Mouse (Mus musculus) kidney, embryonic 14.5 days (tissue): ENCODE data around the gene Mtg1. TPM values are rescaled to one million over a fixed set of nuclear protein-coding genes. Genes with fewer than 3 reads are reported as not detected.
"Not testable (repeated sequence)": the region's sequence is repeated elsewhere in the genome, so short reads cannot be mapped to it uniquely, and the experiment has no call there.

Experiments used
- ATAC-seq: fragments of 200-750 bp; cut with Nextera tagmentation; 2 replicates; pipeline ENCODE4 v1.8.0; 2017; ENCODE audit warnings: moderate number of reproducible peaks, mild to moderate bottlenecking, moderate TSS enrichment, moderate library complexity; ENCODE audit not compliant: low FRiP score, low TSS enrichment
- H3K27ac ChIP-seq: fragments of 300-500 bp; sonication (generic); 2 replicates; pipeline ENCODE4 v1.5.1; 2014; ENCODE audit warnings: low read depth, mild to moderate bottlenecking, low read length, moderate library complexity, mixed read lengths
- H3K27me3 ChIP-seq: fragments of 300-500 bp; sonication (generic); 2 replicates; pipeline ENCODE4 v1.6.1; 2014; ENCODE audit warnings: mild to moderate bottlenecking, low read length; ENCODE audit not compliant: control insufficient read depth, insufficient read depth
- H3K36me3 ChIP-seq: fragments of 300-500 bp; sonication (generic); 2 replicates; pipeline ENCODE4 v1.6.1; 2014; ENCODE audit warnings: low read length, mixed read lengths; ENCODE audit not compliant: control insufficient read depth, insufficient read depth
- H3K4me1 ChIP-seq: fragments of 300-500 bp; sonication (generic); 2 replicates; pipeline ENCODE4 v1.6.1; 2014; ENCODE audit warnings: low read length, mixed read lengths; ENCODE audit not compliant: control insufficient read depth, insufficient read depth
- H3K4me2 ChIP-seq: fragments of 300-500 bp; sonication (generic); replicated peaks from 2 replicates; pipeline ENCODE4 v1.6.1; 2014; ENCODE audit warnings: low read depth, mild to moderate bottlenecking, low read length
- H3K4me3 ChIP-seq: fragments of 300-500 bp; sonication (generic); 2 replicates; pipeline ENCODE4 v1.5.1; 2014; ENCODE audit warnings: mild to moderate bottlenecking, low read length
- H3K9ac ChIP-seq: fragments of 300-500 bp; sonication (generic); 2 replicates; pipeline ENCODE4 v1.6.1; 2014; ENCODE audit warnings: low read depth, mild to moderate bottlenecking, low read length, moderate library complexity
- H3K9me3 ChIP-seq: fragments of 300-500 bp; sonication (generic); 2 replicates; pipeline ENCODE4 v1.6.1; 2016; ENCODE audit warnings: low read length; ENCODE audit not compliant: control insufficient read depth
- WGBS: fragments of 180-500 bp; shearing (Covaris S2); extraction: QIAGEN DNeasy Blood & Tissue Kit; methylation state at CpG from one replicate; pipeline ENCODE4 v1.1.7; 2014; 5-methylcytosine and 5-hydroxymethylcytosine counted together
- polyA plus RNA-seq: library from polyadenylated mRNA; unstranded; fragments of >200 nt; fragmentation: Nextera tagmentation; extraction: Ambion mirVana; gene quantifications from 2 replicates; pipeline ENCODE4 v1.2.1, GENCODE M21; 2014

Mtg1 gene
- polyA plus RNA-seq, 1 experiment from 2014 or later = 30.8 TPM

DNA sequence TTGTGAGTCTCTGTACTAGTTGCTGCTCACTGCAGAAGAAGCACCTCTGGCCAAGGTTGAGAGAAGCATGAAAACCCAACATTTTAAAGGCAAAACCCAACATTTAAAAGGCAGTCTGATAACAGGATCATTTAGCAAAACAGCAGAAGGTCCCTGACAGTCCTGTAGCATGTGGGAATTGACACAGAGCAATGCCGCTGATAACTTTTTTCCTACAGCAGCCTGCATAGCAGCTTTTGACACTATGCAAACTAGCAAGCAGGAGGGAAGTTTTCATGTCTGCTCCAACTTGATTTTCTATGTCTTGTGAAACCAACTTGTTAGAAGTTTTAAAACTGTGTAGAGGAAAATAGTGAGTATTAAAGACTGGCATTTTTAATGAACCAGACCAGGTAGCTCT lies 13.0 kb upstream of the Mtg1 start:
- Histone ChIP-seq H3K27me3 (no peaks in the 10 kb centered on the region), H3K27ac (no peak overlapping the region), H3K9me3 (no peaks in the 10 kb centered on the region), H3K9ac (no peak overlapping the region), H3K36me3 (peaks cover 4% of the 10 kb centered on the region; the same call in 1 of the 2 replicates), H3K4me3 (no peak overlapping the region), H3K4me2 (no peak overlapping the region), H3K4me1 (peaks cover 4% of the 10 kb centered on the region)
- ATAC-seq = no peak
- 95% methylated on average over 1 of the region's 1 CpGs for WGBS

DNA sequence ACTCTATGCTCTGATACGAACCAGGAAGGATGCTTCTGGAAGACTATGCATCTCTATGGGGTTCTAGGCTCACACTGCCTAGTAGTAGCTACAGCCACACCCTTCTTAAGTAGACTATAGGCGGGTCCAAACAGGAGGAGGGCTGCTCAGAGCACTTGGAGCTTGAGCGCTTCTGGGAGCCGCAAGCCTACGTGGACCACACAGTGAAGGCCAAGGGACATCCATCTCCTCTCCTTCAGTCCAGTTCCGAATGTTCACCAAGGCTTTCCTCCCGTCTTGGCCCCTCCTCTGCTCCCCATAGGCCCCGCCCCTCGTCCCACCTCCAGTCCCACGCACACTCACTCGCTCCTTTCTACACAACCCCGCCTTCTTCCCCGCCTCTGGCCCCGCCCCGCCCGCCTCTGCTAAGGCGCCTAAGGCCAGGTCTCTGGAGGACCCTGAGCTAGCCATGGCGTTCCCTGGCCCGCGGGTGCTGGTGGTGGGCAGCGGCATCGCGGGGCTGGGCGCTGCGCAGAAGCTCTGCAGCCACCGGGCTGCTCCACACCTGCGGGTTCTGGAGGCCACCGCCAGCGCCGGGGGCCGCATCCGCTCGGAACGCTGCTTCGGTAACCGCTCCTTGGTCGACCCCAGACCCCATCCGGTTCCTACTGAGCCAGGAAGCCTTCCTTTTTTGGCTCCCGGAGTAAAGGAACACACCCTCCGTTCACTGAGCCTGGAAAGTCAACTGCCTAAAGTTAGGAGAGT lies 11.9 kb upstream of the Mtg1 start:
- Histone ChIP-seq H3K9ac (peak overlapping the region; percentile 77), H3K36me3 (peaks cover 14% of the 10 kb centered on the region; the same call in 1 of the 2 replicates), H3K27ac (no peak overlapping the region), H3K4me2 (peak overlapping the region; percentile 81), H3K4me1 (peaks cover 4% of the 10 kb centered on the region), H3K9me3 (no peaks in the 10 kb centered on the region), H3K27me3 (no peaks in the 10 kb centered on the region), H3K4me3 (peak overlapping the region; percentile 65)
- peak; percentile 99 for ATAC-seq
- WGBS = 2% methylated on average over 40 of the region's 40 CpGs

DNA sequence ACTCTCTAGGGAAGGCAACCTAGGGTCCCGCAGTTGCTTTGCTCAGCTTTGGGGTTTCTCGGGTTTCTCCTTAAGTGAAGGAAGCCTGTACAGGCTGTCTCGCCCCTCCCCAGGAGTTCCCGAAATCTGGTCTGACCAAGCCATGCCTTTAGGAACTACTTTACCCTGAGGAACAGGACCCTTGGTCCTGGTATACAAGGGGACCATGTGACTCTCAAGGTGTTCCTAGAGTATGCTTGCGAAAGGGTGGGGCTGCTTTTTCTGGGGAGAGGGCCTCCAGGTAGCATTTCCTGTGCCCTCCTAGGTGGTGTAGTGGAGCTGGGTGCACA lies 11.4 kb upstream of the Mtg1 start:
- H3K4me3 ChIP-seq = peak overlapping the region; percentile 65
- H3K4me1 ChIP-seq = peaks cover 4% of the 10 kb centered on the region
- WGBS = 4% methylated on average over 5 of the region's 5 CpGs
- no peak overlapping the region for H3K27ac ChIP-seq
- ATAC-seq = 0 out of 2 replicates have a peak, but pooled peaks have one; percentile 3
- H3K27me3 ChIP-seq = no peaks in the 10 kb centered on the region
- peak overlapping the region; percentile 81 for H3K4me2 ChIP-seq
- H3K36me3 ChIP-seq = peaks cover 18% of the 10 kb centered on the region; the same call in 1 of the 2 replicates
- peak overlapping the region; percentile 77 for H3K9ac ChIP-seq
- H3K9me3 ChIP-seq = no peaks in the 10 kb centered on the region

GRCm38 (mm10) chr7:140126934-140127333 lies 10.4 kb upstream of the Mtg1 start:
- 92% methylated on average over 3 of the region's 3 CpGs for WGBS
- ATAC-seq = no peak
- Histone ChIP-seq H3K36me3 (peaks cover 18% of the 10 kb centered on the region; the same call in 1 of the 2 replicates), H3K27ac (no peak overlapping the region), H3K9me3 (no peaks in the 10 kb centered on the region), H3K4me1 (peaks cover 4% of the 10 kb centered on the region), H3K9ac (no peak overlapping the region), H3K4me2 (no peak overlapping the region; the same call in 1 of the 2 replicates), H3K4me3 (no peak overlapping the region), H3K27me3 (no peaks in the 10 kb centered on the region)

GRCm38 (mm10) chr7:140127911-140128310 lies 9.5 kb upstream of the Mtg1 start:
- H3K27me3 ChIP-seq = no peaks in the 10 kb centered on the region
- no peak overlapping the region for H3K4me3 ChIP-seq
- no peak overlapping the region for H3K27ac ChIP-seq
- H3K4me1 ChIP-seq = peaks cover 4% of the 10 kb centered on the region
- H3K36me3 ChIP-seq = peaks cover 18% of the 10 kb centered on the region; the same call in 1 of the 2 replicates
- ATAC-seq = no peak
- 86% methylated on average over 2 of the region's 2 CpGs for WGBS
- H3K4me2 ChIP-seq = no peak overlapping the region
- H3K9me3 ChIP-seq = no peaks in the 10 kb centered on the region
- H3K9ac ChIP-seq = no peak overlapping the region

GRCm38 (mm10) chr7:140132184-140132583 lies 5.2 kb upstream of the Mtg1 start:
- not testable (repeated sequence) for H3K9ac ChIP-seq, H3K4me2 ChIP-seq, H3K27ac ChIP-seq, H3K4me3 ChIP-seq, H3K9me3 ChIP-seq, H3K27me3 ChIP-seq, H3K4me1 ChIP-seq, ATAC-seq
- WGBS = 89% methylated on average over 7 of the region's 7 CpGs
- H3K36me3 ChIP-seq = peaks cover 18% of the 10 kb centered on the region; the same call in 1 of the 2 replicates

- not testable (repeated sequence) for H3K9ac ChIP-seq, H3K4me3 ChIP-seq, ATAC-seq, H3K4me2 ChIP-seq, H3K27me3 ChIP-seq, H3K4me1 ChIP-seq, H3K27ac ChIP-seq, H3K9me3 ChIP-seq
- WGBS = 94% methylated on average over 3 of the region's 7 CpGs
- peaks cover 18% of the 10 kb centered on the region; the same call in 1 of the 2 replicates for H3K36me3 ChIP-seq
These were observed 3.3 kb upstream of the Mtg1 start for GRCm38 (mm10) chr7:140134033-140134432.

DNA sequence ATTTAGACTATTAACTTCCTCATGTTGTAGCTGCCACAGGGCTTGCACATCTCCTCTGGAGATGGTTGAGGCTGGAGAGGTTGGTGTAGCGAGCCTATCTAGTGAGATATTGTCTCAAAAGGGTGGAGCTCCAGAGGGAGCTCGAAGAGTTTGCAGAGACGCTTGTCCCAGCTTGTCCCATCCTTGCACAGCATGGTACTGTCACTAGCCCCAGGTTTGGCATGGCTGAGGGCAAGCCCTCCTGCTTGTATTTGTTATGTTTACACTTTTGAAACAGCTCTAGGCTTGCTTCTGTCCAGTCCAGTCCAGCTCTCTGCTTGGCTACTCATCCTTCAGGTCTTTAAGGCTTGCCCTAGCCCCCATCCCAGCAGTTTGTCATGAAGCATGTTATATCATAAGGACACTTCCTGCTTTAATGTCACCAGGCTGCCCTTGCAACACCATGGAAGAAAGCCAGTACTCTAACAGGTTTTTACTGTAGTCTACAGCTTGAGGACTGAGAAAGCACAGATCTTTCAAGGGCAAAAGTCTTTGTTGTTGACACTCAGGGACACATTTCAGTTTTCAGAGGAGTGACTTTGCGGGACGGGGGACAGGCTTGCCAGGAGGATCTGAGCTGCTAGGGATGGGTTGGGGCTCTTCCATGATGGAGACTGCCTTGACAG lies 2.1 kb upstream of the Mtg1 start:
- no peaks in the 10 kb centered on the region for H3K4me1 ChIP-seq
- H3K4me2 ChIP-seq = no peak overlapping the region
- H3K9ac ChIP-seq = no peak overlapping the region
- no peak overlapping the region for H3K4me3 ChIP-seq
- 88% methylated on average over 5 of the region's 5 CpGs for WGBS
- no peak for ATAC-seq
- H3K27ac ChIP-seq = no peak overlapping the region
- no peaks in the 10 kb centered on the region for H3K9me3 ChIP-seq
- peaks cover 7% of the 10 kb centered on the region; the same call in 1 of the 2 replicates for H3K36me3 ChIP-seq
- H3K27me3 ChIP-seq = no peaks in the 10 kb centered on the region

DNA sequence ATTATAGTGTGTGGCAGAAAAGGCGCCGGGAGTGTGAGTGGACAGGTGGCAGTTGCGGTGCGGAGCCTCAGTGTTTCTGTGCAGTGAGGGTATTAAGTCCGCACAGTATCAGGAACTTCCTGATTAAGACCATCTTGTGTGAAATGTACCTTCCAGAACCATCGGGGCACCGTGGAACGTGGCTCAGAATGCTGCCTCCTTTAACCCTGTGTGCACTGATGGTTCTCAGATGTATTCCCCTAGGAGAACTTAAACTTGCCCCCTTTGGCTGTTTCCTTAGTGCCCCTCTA lies 602 bp downstream of the Mtg1 start:
- peak overlapping the region; percentile 87 for H3K9ac ChIP-seq
- no peaks in the 10 kb centered on the region for H3K4me1 ChIP-seq
- H3K4me2 ChIP-seq = peak overlapping the region; percentile 80
- WGBS = under 1% methylated on average over 8 of the region's 8 CpGs
- H3K9me3 ChIP-seq = no peaks in the 10 kb centered on the region
- no peaks in the 10 kb centered on the region for H3K36me3 ChIP-seq
- H3K27ac ChIP-seq = peak overlapping the region; percentile 63
- ATAC-seq = no peak; the same call in 1 of the 2 replicates
- no peaks in the 10 kb centered on the region for H3K27me3 ChIP-seq
- peak overlapping the region; percentile 81 for H3K4me3 ChIP-seq
